Comparison of ENCODE assay signal across 14 mouse cellular contexts in genomic region chr11:75594431-75594830, GRCm38 (mm10). TPM values are rescaled to one million over a fixed set of nuclear protein-coding genes. Genes with fewer than 3 reads are reported as not detected.
DNase-seq lines count a peak whose midpoint lies in the region; ATAC-seq and TF ChIP-seq lines count a peak whose summit lies in the region.
"Had no signal": no experiment of that assay in that cellular context is flagged by ENCODE, and none has a peak within 500 bp of the region (broad histone marks: within the 10 kb centered on the region; RNA-seq: fewer than 3 reads in every experiment).

No protein-coding gene starts in this region.

- TF ChIP-seq EP300 in lung, postnatal 0 days (IDR thresholded peaks at IDR 0.05): no peak

- H3K27ac ChIP-seq in lung, postnatal 0 days (ENCODE audit: low read length): no peak overlapping the region
- H3K27ac ChIP-seq in hindbrain, embryonic 11.5 days (ENCODE audit: low read depth, low read length): no peak overlapping the region
- H3K27ac ChIP-seq: heart, embryonic 10.5 days; hindbrain, embryonic 12.5 days; liver, embryonic 15.5 days; midbrain, embryonic 12.5 days had no signal

- no peak overlapping the region for H3K4me2 ChIP-seq in lung, postnatal 0 days (replicated peaks; ENCODE audit: low read depth, low read length)
- H3K4me2 ChIP-seq in hindbrain, embryonic 11.5 days (replicated peaks; ENCODE audit: low read depth, low read length): no peak overlapping the region
- H3K4me2 ChIP-seq: hindbrain, embryonic 12.5 days; liver, embryonic 15.5 days; midbrain, embryonic 12.5 days had no signal

- no peaks in the 10 kb centered on the region for H3K9me3 ChIP-seq in lung, postnatal 0 days (ENCODE audit: low read length)
- H3K9me3 ChIP-seq in hindbrain, embryonic 11.5 days (ENCODE audit: control insufficient read depth, low read length): no peaks in the 10 kb centered on the region
- H3K9me3 ChIP-seq: heart, embryonic 10.5 days; hindbrain, embryonic 12.5 days; liver, embryonic 15.5 days; midbrain, embryonic 12.5 days had no signal

- H3K36me3 ChIP-seq in lung, postnatal 0 days (ENCODE audit: insufficient read depth, low read length): peaks cover 13% of the 10 kb centered on the region; the same call in 1 of the 2 replicates
- peaks cover 11% of the 10 kb centered on the region for H3K36me3 ChIP-seq in splenic B cell, adult 2 months (ENCODE audit: control insufficient read depth, insufficient read depth, low read length, poor library complexity, severe bottlenecking)
- peaks cover 2% of the 10 kb centered on the region; the same call in 1 of the 2 replicates for H3K36me3 ChIP-seq in hindbrain, embryonic 11.5 days (ENCODE audit: control insufficient read depth, insufficient read depth, low read length)

- H3K4me1 ChIP-seq in lung, postnatal 0 days (ENCODE audit: insufficient read depth, low read depth, low read length): 0 out of 2 replicates have a peak, but pooled peaks cover 6% of the 10 kb centered on the region
- H3K4me1 ChIP-seq in hindbrain, embryonic 11.5 days (replicated peaks; ENCODE audit: control insufficient read depth, insufficient read depth, low read length): no peaks in the 10 kb centered on the region

- ATAC-seq in lung, postnatal 0 days: no peak
- peak; percentile 83 for ATAC-seq in granulocyte monocyte progenitor cell, adult 5-6 weeks (replicated peaks; ENCODE audit: poor library complexity, severe bottlenecking)
- ATAC-seq in hindbrain, embryonic 11.5 days (ENCODE audit: low FRiP score): no peak

- peak; percentile 38 for DNase-seq in adrenal gland, adult 2 months
- no peak for DNase-seq in adrenal gland, postnatal 4 days (ENCODE audit: low spot score in 2 of 2)
- peak; percentile 41 for DNase-seq in lung, postnatal 25 days (ENCODE audit: low spot score)
- DNase-seq in lung, postnatal 0 days (ENCODE audit: low spot score): no peak
- peak; percentile 77 for DNase-seq in splenic B cell, adult 2 months (ENCODE audit: low read depth, low spot score)
- DNase-seq in hindbrain, embryonic 11.5 days (ENCODE audit: low spot score): no peak
- DNase-seq in kidney, postnatal 14 days: no peak
- DNase-seq: cerebellum, adult 9-11 months; kidney, adult 2 months had no signal

- no peak overlapping the region for H3K4me3 ChIP-seq in lung, postnatal 0 days (ENCODE audit: low read depth, low read length)
- no peak overlapping the region for H3K4me3 ChIP-seq in hindbrain, embryonic 11.5 days (ENCODE audit: low read depth, low read length)
- H3K4me3 ChIP-seq: heart, embryonic 10.5 days; hindbrain, embryonic 12.5 days; liver, embryonic 15.5 days; midbrain, embryonic 12.5 days had no signal

- H3K9ac ChIP-seq in lung, postnatal 0 days (replicated peaks; ENCODE audit: low read depth): no peak overlapping the region
- no peak overlapping the region for H3K9ac ChIP-seq in hindbrain, embryonic 11.5 days (ENCODE audit: low read depth, low read length)
- H3K9ac ChIP-seq: hindbrain, embryonic 12.5 days; liver, embryonic 15.5 days; midbrain, embryonic 12.5 days had no signal

- no peaks in the 10 kb centered on the region for H3K27me3 ChIP-seq in lung, postnatal 0 days (replicated peaks; ENCODE audit: insufficient read depth, low read length)
- no peaks in the 10 kb centered on the region for H3K27me3 ChIP-seq in splenic B cell, adult 2 months (ENCODE audit: control insufficient read depth, insufficient read depth, low read length, poor library complexity, severe bottlenecking)
- H3K27me3 ChIP-seq in hindbrain, embryonic 11.5 days (ENCODE audit: control insufficient read depth, insufficient read depth, low read length): no peaks in the 10 kb centered on the region
- H3K27me3 ChIP-seq: hindbrain, embryonic 12.5 days; liver, embryonic 15.5 days; midbrain, embryonic 12.5 days had no signal

- WGBS in lung, postnatal 0 days: 72% methylated on average over 9 of the region's 9 CpGs
- WGBS in hindbrain, embryonic 11.5 days: 85% methylated on average over 9 of the region's 9 CpGs

- no peak for TF ChIP-seq CTCF in lung, postnatal 0 days (IDR thresholded peaks at IDR 0.05)

RNA-seq across cellular contexts. Expression of gene Pitpna, which starts 6.5 kb away (rescaled TPM):
- 100 to 1,000 TPM; 185 to 186 TPM for total RNA-seq in adrenal gland, adult 2 months (2021)
- 42.6 and 97.6 TPM in 2 replicates for polyA plus RNA-seq in adrenal gland, adult 2 months (2012; rRNA removed)
- total RNA-seq in adrenal gland, postnatal 4 days (2021): 100 to 1,000 TPM; 120 to 135 TPM
- polyA plus RNA-seq in lung, postnatal 0 days (2015; fragmentation: Nextera tagmentation; extraction: Ambion mirVana): 71.1 and 74.4 TPM in 2 replicates
- 141 and 143 TPM in 2 replicates for total RNA-seq in granulocyte monocyte progenitor cell, adult 5-6 weeks (2014; fragmentation: Nextera tagmentation)
- total RNA-seq in granulocyte monocyte progenitor cell, adult 5-6 weeks (2017): 58.0 and 74.5 TPM in 2 replicates
- 96.2 and 99.5 TPM in 2 replicates for polyA plus RNA-seq in hindbrain, embryonic 11.5 days (2014; fragmentation: Nextera tagmentation; extraction: Ambion mirVana)

RNA-seq across cellular contexts. Expression of gene Inpp5k, which starts 36.4 kb away (rescaled TPM):
- 10 to 100 TPM; 32.9 to 42.3 TPM for total RNA-seq in adrenal gland, adult 2 months (2021)
- 38.0 and 50.0 TPM in 2 replicates for polyA plus RNA-seq in adrenal gland, adult 2 months (2012; rRNA removed)
- 10 to 100 TPM; 59.8 to 64.4 TPM for total RNA-seq in adrenal gland, postnatal 4 days (2021)
- 60.2 and 71.4 TPM in 2 replicates for polyA plus RNA-seq in lung, postnatal 0 days (2015; fragmentation: Nextera tagmentation; extraction: Ambion mirVana)
- total RNA-seq in granulocyte monocyte progenitor cell, adult 5-6 weeks (2014; fragmentation: Nextera tagmentation): 37.3 and 40.0 TPM in 2 replicates
- total RNA-seq in granulocyte monocyte progenitor cell, adult 5-6 weeks (2017): 26.0 and 35.6 TPM in 2 replicates
- polyA plus RNA-seq in hindbrain, embryonic 11.5 days (2014; fragmentation: Nextera tagmentation; extraction: Ambion mirVana): 26.5 and 28.8 TPM in 2 replicates

RNA-seq across cellular contexts. Expression of gene Myo1c, which starts 55.9 kb away (rescaled TPM):
- total RNA-seq in adrenal gland, adult 2 months (2021): 100 to 1,000 TPM; 136 to 174 TPM
- 74.7 and 101 TPM in 2 replicates for polyA plus RNA-seq in adrenal gland, adult 2 months (2012; rRNA removed)
- 100 to 1,000 TPM; 122 to 132 TPM for total RNA-seq in adrenal gland, postnatal 4 days (2021)
- polyA plus RNA-seq in lung, postnatal 0 days (2015; fragmentation: Nextera tagmentation; extraction: Ambion mirVana): 88.5 and 102 TPM in 2 replicates
- total RNA-seq in granulocyte monocyte progenitor cell, adult 5-6 weeks (2014; fragmentation: Nextera tagmentation): 21.2 and 22.1 TPM in 2 replicates
- total RNA-seq in granulocyte monocyte progenitor cell, adult 5-6 weeks (2017): 9.7 and 14.8 TPM in 2 replicates
- 9.9 and 10.4 TPM in 2 replicates for polyA plus RNA-seq in hindbrain, embryonic 11.5 days (2014; fragmentation: Nextera tagmentation; extraction: Ambion mirVana)

Comparison
In these comparisons a context has a peak if more than half of its experiments do, and no peak if none do; other contexts are left out.
1. DNase-seq: peak in adrenal gland, adult 2 months (single experiment), lung, postnatal 25 days (single experiment) and splenic B cell, adult 2 months (single experiment); none in adrenal gland, postnatal 4 days (0 of 2), lung, postnatal 0 days (single experiment), hindbrain, embryonic 11.5 days (single experiment) and kidney, postnatal 14 days (single experiment).
2. RNA of gene Myo1c, which starts 55.9 kb away (total RNA-seq): 136 to 174 TPM in adrenal gland, adult 2 months and 122 to 132 TPM in adrenal gland, postnatal 4 days; 9.7 to 22.1 TPM in granulocyte monocyte progenitor cell, adult 5-6 weeks; every median in the first group is over 4 times any median in the second.